Mouse (Mus musculus): Measurements from ENCODE around the gene Gxylt1.
"Not testable (repeated sequence)": the region's sequence is repeated elsewhere in the genome, so short reads cannot be mapped to it uniquely, and the experiment has no call there.

The Gxylt1 gene

GRCm38 (mm10) chr15:93263566-93263965 is 11.4 kb downstream of the Gxylt1 start:
- DNase-seq (ENCODE audit: low read depth, low spot score) = no peak

GRCm38 (mm10) chr15:93262818-93263217 is 12.2 kb downstream of the Gxylt1 start:
- DNase-seq (ENCODE audit: low read depth, low spot score) = no peak

DNA sequence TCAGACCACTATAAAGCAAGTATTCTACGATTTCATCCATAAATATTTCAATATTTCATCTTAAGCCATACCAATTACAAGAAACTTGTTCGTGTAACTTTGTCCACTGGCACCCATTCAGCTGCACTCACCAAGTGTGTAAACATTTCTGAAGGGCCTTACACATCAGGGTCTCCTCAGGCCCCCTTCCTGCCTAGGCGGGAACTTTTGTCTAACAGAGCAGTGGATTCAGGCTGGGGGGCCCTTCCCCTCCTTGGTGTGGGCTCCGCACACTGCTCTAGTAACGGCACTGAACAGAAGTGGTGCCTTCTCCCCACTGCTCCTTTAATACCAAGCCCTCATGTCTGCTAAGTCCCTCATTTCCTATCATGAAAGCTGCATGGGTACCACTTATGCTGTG is 12.7 kb downstream of the Gxylt1 start:
- DNase-seq (ENCODE audit: low read depth, low spot score) = no peak

DNA sequence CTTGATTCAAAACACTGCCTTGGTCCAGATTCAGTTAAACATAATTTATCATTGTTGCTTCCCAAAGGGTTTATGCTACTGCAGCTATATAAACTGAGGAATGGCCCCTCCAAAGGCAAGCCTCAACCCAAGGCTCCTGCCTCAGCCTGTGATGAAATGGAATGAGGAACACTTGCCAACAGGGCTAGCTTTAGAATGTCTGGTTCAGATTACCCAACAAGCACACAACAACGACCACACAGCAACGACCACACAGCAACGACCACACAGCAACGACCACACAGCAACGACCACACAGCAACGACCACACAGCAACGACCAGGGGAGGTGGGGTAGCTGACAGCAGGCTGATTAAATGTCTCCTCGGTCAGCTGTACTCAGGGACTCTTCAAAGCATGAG is 15.0 kb downstream of the Gxylt1 start:
- no peak for DNase-seq (ENCODE audit: low read depth, low spot score)

- DNase-seq (ENCODE audit: low read depth, low spot score) = no peak
These were observed 19.7 kb downstream of the Gxylt1 start for GRCm38 (mm10) chr15:93255295-93255694.

GRCm38 (mm10) chr15:93253172-93253571 is 21.8 kb downstream of the Gxylt1 start:
- no peak for DNase-seq (ENCODE audit: low read depth, low spot score)

GRCm38 (mm10) chr15:93252396-93252795 is 22.6 kb downstream of the Gxylt1 start:
- no peak for DNase-seq (ENCODE audit: low read depth, low spot score)

DNA sequence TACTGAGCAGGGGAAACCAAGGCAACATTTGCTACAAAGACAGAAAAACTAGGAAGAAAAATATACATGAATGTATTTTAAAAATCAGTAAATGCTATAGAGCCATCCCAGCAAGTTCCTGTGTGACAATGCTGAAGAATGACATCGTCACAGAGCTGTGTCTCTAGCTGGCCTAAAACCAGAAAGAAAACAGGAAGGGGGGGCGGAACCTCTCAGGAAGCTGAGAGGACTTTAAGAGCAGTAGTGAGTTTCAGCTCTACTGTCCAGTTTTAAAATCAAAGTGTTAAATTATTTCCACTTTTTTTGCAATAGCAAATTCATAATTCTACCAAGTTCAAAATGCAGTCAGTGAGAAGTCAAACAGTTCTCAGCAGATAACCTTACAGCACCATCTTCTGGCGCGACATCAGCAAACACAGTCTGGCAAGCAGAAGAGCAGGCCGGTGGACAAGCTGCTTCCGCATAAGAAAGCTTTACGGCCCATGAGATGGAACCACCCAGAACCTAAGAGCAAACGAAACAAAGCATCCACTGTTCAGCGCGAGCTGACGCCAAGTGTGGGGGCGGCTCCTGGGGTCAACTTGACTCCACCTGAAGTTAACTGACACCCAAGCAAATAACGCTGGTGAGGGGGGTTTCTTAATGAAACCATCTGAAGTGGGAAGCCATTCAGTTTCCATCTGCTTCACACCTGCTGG is 23.3 kb downstream of the Gxylt1 start:
- DNase-seq (ENCODE audit: low read depth, low spot score) = no peak

DNA sequence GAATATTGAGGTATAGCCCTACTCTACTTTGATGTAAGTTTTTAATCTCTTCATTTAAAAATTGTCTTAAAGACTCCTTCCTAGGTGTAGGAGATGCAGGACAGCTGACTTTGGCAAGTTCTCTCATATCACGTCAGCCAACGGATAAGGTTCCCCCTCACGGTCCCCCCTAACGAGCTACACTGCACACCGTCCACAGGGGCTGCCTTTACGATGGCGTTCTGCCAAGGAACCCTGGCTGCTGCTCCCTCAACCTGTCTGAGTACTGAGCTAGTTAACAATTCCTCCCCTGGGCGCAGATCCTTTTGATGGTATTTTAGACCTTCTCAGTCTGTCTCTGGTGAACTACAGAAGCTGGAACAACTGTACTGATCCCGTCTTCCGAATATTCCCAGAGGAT is 31.8 kb downstream of the Gxylt1 start:
- DNase-seq (ENCODE audit: low read depth, low spot score) = no peak

GRCm38 (mm10) chr15:93236456-93236855 is 38.5 kb downstream of the Gxylt1 start:
- DNase-seq (ENCODE audit: low read depth, low spot score) = not testable (repeated sequence)

DNA sequence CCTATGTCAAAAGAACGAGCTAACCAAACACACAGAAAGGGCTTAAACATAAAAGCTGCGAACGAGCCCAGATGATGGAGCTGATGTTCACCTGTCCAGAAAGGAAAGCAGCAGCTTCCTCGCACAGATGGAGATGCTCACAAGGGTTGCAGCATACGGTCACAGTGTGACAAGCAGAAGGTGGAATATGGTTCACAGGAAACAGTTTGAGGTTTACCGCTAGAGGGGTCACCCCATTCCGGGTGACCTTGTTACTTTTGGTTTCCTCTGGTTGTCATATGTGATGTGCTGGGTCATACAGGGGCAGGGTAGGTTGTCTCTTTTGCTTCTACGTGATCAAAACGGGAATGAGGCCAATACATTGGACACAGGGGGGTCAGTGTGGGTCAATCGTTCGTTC is 46.0 kb downstream of the Gxylt1 start:
- DNase-seq (ENCODE audit: low read depth, low spot score) = no peak

DNA sequence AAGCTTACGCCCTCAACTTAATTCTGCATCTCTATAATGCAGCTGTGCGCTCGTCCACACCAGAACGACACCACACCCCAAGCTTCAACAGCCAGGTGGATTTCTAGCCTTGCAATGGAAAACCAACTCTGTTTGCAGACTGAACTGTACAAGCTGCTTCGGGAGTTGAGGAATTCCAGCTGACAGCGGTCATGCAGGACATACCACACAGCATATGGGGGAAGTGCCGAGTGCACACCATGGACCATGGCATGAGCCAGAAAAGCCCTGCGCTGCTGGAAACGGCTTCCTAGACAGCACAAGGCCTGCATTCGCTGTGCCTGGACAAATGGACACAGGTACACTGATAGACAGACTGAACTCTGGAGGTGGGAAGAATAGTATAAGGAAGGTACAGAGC is 46.6 kb downstream of the Gxylt1 start:
- DNase-seq (ENCODE audit: low read depth, low spot score) = no peak

GRCm38 (mm10) chr15:93227764-93228079 is 47.3 kb downstream of the Gxylt1 start:
- peak; percentile 15 for DNase-seq (ENCODE audit: low read depth, low spot score)

- DNase-seq (ENCODE audit: low read depth, low spot score) = no peak
These were observed 47.8 kb downstream of the Gxylt1 start for GRCm38 (mm10) chr15:93226930-93227763.

- DNase-seq (ENCODE audit: low read depth, low spot score) = peak; percentile 29
These were observed 52.5 kb downstream of the Gxylt1 start for GRCm38 (mm10) chr15:93222475-93222874.

DNA sequence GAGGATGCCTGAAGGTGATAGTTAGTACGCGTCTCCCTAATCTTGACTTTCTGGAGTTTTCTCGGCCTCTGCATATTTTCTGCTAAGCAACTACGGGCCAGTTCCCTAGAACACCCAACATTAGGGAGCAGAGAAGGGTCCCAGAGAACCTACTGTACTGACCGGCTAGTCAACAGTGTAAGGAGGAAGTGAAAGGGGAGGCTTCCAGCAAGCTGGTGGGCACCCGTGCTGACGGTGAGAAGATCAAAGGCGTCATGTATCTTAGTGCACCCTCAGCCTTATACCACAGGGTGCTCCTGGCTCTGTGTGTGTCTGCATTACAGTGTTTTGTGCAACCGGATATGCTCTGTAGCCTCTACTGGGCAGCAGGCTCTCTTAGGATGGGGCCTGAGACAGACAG is 62.4 kb downstream of the Gxylt1 start:
- peak; percentile 45 for DNase-seq (ENCODE audit: low read depth, low spot score)

DNA sequence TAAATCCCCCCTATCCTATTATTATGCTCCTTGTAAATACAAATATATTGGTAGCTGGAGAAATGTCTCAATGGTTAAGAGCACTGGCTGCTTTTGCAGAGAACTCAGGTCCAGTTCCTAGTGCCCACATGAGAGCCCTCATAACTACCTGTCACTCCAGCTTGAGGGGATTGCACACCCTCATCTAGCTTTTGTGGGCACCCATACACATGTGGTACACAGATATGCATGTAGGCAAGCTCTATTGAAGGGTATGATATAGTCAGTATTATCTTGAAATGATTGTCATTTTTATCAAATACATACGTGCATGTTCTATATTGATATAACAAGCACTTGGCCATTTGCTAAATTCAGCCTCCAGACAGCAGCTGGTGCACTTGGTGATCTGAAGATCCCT is 70.1 kb downstream of the Gxylt1 start:
- DNase-seq (ENCODE audit: low read depth, low spot score) = no peak

GRCm38 (mm10) chr15:93201956-93202355 is 73.0 kb downstream of the Gxylt1 start:
- DNase-seq (ENCODE audit: low read depth, low spot score) = no peak

GRCm38 (mm10) chr15:93191387-93192145 is 83.4 kb downstream of the Gxylt1 start:
- no peak for DNase-seq (ENCODE audit: low read depth, low spot score)
